Mouse (Mus musculus) embryonic fibroblast, embryonic 13.5 days (primary cell): ENCODE results near the gene Smtnl2. TPM values are rescaled to one million over a fixed set of nuclear protein-coding genes. Genes with fewer than 3 reads are reported as not detected.

Experiments
- H3K27ac ChIP-seq: 2 replicates; pipeline ENCODE4 v1.5.1; 2012; ENCODE audit warnings: low read length, control low read depth, inconsistent platforms; ENCODE audit not compliant: insufficient read depth
- H3K4me1 ChIP-seq: 2 replicates; pipeline ENCODE4 v1.6.1; 2011; ENCODE audit warnings: low read length; ENCODE audit not compliant: control insufficient read depth, insufficient read depth
- H3K4me3 ChIP-seq: 2 replicates; pipeline ENCODE4 v1.5.1; 2011; ENCODE audit warnings: mild to moderate bottlenecking, control low read depth, low read length; ENCODE audit not compliant: insufficient read depth
- CTCF ChIP-seq: IDR thresholded peaks from 2 replicates; pipeline ENCODE4 v1.5.1; 2011; ENCODE audit warnings: mild to moderate bottlenecking, control low read depth, low read length, moderate library complexity, borderline replicate concordance; ENCODE audit not compliant: insufficient read depth
- POLR2A ChIP-seq: IDR thresholded peaks from 2 replicates; pipeline ENCODE4 v1.6.1; 2011; ENCODE audit warnings: low read depth, mild to moderate bottlenecking, control low read depth, low read length, moderate library complexity
- polyA plus RNA-seq: library from polyadenylated mRNA; stranded (reverse); fragments of >200 nt; gene quantifications from 2 replicates; pipeline ENCODE4 v1.2.4, GENCODE M21; 2011; ENCODE audit warnings: low read depth; ENCODE audit not compliant: missing spikeins, insufficient read length

Smtnl2 gene
- polyA plus RNA-seq, 1 experiment, result 0.28 TPM

DNA sequence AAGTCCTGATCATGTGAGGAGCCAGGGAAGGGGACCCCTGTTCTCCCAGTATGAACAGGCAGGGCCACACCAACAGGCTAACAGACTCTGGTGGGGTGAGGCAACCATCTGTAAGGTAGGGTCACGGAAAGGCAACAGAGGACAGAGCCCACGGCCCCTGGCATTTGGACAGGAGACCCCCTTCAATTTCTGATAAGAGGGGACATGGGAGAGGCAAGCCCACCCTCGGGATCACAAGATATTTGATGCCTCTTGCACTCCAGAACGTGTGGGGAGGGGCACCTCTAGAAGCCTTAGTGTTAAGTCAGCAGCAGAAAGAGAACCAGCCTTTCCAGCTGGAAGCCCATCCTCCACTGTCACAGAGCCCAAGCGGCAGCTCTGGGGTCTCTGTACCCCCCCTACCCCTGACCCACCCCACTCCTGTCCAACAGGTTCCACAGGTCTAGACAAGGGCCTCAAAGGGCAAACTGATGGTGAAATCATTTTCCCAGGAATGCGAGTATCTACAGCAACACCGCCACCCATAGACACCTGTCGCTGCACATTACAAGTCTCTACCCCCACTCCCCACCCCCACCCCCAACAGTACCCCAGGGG, 5.3 kb downstream of the Smtnl2 start:
- Histone ChIP-seq H3K4me3 (no peak overlapping the region), H3K4me1 (peaks cover 5% of the 10 kb centered on the region; the same call in 1 of the 2 replicates), H3K27ac (no peak overlapping the region)
- TF ChIP-seq CTCF (no peak), POLR2A (no peak)

DNA sequence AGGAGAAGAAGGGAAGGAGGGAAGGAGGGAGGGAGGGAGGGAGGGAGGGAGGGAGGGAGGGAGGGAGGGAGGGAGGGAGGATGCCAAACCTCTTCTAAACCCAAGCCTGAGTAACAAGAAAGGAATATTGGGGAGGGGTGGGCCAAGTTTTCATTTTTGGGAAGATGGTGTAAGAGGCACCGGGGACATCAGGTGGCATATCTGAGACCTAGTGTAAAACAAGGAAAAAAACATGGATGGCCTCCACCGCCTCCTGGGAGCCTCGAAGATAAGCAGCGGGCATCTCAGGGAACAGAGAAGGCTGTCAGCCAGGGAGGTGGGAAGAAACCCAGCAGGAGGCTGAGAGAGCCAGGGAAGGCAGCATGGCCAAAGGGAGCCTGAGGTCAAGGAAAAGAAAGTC, 6.0 kb downstream of the Smtnl2 start:
- H3K4me1 ChIP-seq, result no peaks in the 10 kb centered on the region
- no peak overlapping the region for H3K27ac ChIP-seq

DNA sequence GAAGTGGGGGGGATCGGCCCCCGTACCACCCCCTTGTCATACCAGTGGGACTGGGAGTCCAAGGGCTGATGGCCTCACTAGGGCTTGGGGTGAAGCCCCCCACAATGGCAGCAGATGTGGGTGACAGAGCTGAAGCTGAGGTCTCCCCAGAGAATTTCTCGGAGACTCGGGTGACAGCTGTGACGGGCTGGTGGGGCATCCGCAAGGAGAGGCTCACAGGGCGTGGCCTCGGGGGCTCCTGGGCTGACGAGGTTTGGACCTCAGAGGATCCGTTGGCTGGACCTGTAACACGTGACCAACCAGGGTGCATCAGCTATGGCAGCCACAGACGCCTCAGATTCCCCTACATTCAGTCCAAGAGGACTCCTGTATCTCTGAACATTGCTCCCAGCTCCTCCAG, 8.5 kb downstream of the Smtnl2 start:
- TF ChIP-seq POLR2A (no peak), CTCF (no peak)
- Histone ChIP-seq H3K4me3 (no peak overlapping the region), H3K27ac (no peak overlapping the region), H3K4me1 (no peaks in the 10 kb centered on the region)

More for the DNA sequence above, 6.0 kb downstream of the Smtnl2 start:
- no peak for TF ChIP-seq POLR2A
- TF ChIP-seq CTCF, result no peak
- H3K4me3 ChIP-seq, result no peak overlapping the region

DNA sequence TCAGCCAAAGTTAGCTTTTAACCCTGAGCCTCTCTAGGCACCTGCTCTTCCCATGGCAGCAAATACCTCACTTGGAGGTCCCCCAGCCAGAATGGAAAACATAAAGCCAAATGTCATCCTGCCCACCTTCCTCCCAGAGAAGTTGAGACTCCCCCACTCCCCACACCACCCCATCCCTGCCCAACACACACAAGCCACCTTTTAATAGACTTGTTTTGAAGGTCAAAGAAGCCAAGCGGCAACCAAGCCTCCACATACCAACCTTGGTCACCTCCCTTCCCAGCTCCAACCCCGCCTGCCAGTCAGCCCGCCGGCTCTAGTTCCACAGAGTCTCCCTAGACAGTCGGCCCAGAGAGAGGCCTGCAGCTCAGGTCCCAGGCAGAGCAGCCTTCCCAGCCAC, 9.5 kb downstream of the Smtnl2 start:
- Histone ChIP-seq H3K4me3 (no peak overlapping the region), H3K4me1 (no peaks in the 10 kb centered on the region), H3K27ac (no peak overlapping the region)
- TF ChIP-seq POLR2A, result no peak

GRCm38 (mm10) chr11:72401068-72401467, 10.4 kb downstream of the Smtnl2 start:
- no peak overlapping the region for H3K27ac ChIP-seq
- TF ChIP-seq POLR2A (no peak), CTCF (no peak)
- no peak overlapping the region for H3K4me3 ChIP-seq
- no peaks in the 10 kb centered on the region for H3K4me1 ChIP-seq

- TF ChIP-seq CTCF, result no peak
- no peak for TF ChIP-seq POLR2A
- Histone ChIP-seq H3K4me1 (no peaks in the 10 kb centered on the region), H3K27ac (no peak overlapping the region), H3K4me3 (no peak overlapping the region)
Observed at GRCm38 (mm10) chr11:72397811-72398525, 13.5 kb downstream of the Smtnl2 start.

GRCm38 (mm10) chr11:72397072-72397471, 14.4 kb downstream of the Smtnl2 start:
- Histone ChIP-seq H3K27ac (no peak overlapping the region), H3K4me3 (no peak overlapping the region), H3K4me1 (no peaks in the 10 kb centered on the region)
- TF ChIP-seq CTCF, result no peak
- no peak for TF ChIP-seq POLR2A

GRCm38 (mm10) chr11:72396621-72397020, 14.9 kb downstream of the Smtnl2 start:
- Histone ChIP-seq H3K4me3 (no peak overlapping the region), H3K4me1 (no peaks in the 10 kb centered on the region), H3K27ac (no peak overlapping the region)
- no peak for TF ChIP-seq CTCF
- TF ChIP-seq POLR2A, result no peak

DNA sequence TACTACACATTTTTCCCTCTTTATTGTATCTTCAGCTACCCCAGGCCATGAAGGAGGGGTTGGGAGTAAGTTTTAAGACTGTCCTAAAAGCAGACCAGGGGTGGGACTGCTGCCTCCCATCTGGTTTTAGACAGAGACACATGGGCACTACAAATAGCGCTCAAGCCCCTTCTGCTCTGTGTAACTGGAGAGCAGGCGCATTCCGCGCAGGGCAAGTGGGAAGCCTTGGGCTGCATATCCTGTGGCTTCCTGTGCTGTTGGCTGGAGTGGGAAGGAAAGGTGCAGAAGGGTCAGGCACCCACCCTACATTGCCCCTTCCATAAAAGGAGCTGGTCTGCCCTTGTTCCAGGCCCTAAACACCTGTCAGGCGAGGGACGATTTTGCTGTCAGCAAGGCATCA, 15.9 kb downstream of the Smtnl2 start:
- H3K4me3 ChIP-seq, result no peak overlapping the region
- H3K4me1 ChIP-seq, result no peaks in the 10 kb centered on the region
- H3K27ac ChIP-seq, result no peak overlapping the region
- TF ChIP-seq CTCF, result no peak
- no peak for TF ChIP-seq POLR2A

GRCm38 (mm10) chr11:72394694-72395093, 16.8 kb downstream of the Smtnl2 start:
- Histone ChIP-seq H3K4me1 (no peaks in the 10 kb centered on the region), H3K27ac (no peak overlapping the region), H3K4me3 (no peak overlapping the region)
- no peak for TF ChIP-seq CTCF
- no peak for TF ChIP-seq POLR2A

GRCm38 (mm10) chr11:72393669-72394068, 17.8 kb downstream of the Smtnl2 start:
- H3K27ac ChIP-seq, result no peak overlapping the region
- TF ChIP-seq POLR2A (no peak), CTCF (no peak)
- no peak overlapping the region for H3K4me3 ChIP-seq
- H3K4me1 ChIP-seq, result no peaks in the 10 kb centered on the region
